Mouse (Mus musculus) thymus, postnatal 0 days (tissue): ENCODE data around the gene Gbp8. TPM values are rescaled to one million over a fixed set of nuclear protein-coding genes. Genes with fewer than 3 reads are reported as not detected.

Source experiments
- DNase-seq: peaks from one replicate; pipeline ENCODE4 v3.0.0-alpha.2; 2015; ENCODE audit warnings: low spot score
- polyA plus RNA-seq: library from polyadenylated mRNA; unstranded; fragments of >200 nt; fragmentation: Nextera tagmentation; extraction: Ambion mirVana; gene quantifications from 2 replicates; pipeline ENCODE4 v1.2.1, GENCODE M21; 2015

The Gbp8 gene
- polyA plus RNA-seq, 1 experiment from 2014 or later: 61.9 TPM

- peak; percentile 81 for DNase-seq
Measured at GRCm38 (mm10) chr5:105060224-105060623, 79.1 kb downstream of the Gbp8 start.

- no peak for DNase-seq
Measured at GRCm38 (mm10) chr5:105055279-105055678, 84.1 kb downstream of the Gbp8 start.

GRCm38 (mm10) chr5:105053471-105054169 lies 85.7 kb downstream of the Gbp8 start:
- DNase-seq: peak; percentile 37

GRCm38 (mm10) chr5:105032362-105032761 lies 107.0 kb downstream of the Gbp8 start:
- DNase-seq: no peak

- DNase-seq: no peak
Measured at GRCm38 (mm10) chr5:105012551-105012950, 126.8 kb downstream of the Gbp8 start.

- no peak for DNase-seq
Measured at GRCm38 (mm10) chr5:105011570-105011969, 127.8 kb downstream of the Gbp8 start.

GRCm38 (mm10) chr5:105010376-105010775 lies 129.0 kb downstream of the Gbp8 start:
- peak; percentile 65 for DNase-seq

GRCm38 (mm10) chr5:104989411-104989810 lies 149.9 kb downstream of the Gbp8 start:
- DNase-seq: no peak

GRCm38 (mm10) chr5:104988000-104988399 lies 151.3 kb downstream of the Gbp8 start:
- DNase-seq: no peak

- DNase-seq: peak; percentile 82
Measured at GRCm38 (mm10) chr5:104986706-104987105, 152.6 kb downstream of the Gbp8 start.

- DNase-seq: peak; percentile 86
Measured at GRCm38 (mm10) chr5:104982535-104982934, 156.8 kb downstream of the Gbp8 start, which contains the start of gene Abcg3. Abcg3 (minus strand) TSS chr5:104982718.

GRCm38 (mm10) chr5:104979040-104979513 lies 160.3 kb downstream of the Gbp8 start:
- DNase-seq: peak; percentile 69

Other genes starting within 250 kb of the Gbp8 start
- gene Abcg3, start 156.8 kb downstream of the Gbp8 start, polyA plus RNA-seq: 41.0 and 43.7 TPM in 2 replicates
- gene Gbp9, start within 50 bp of the Gbp8 start, polyA plus RNA-seq: 20.9 and 31.5 TPM in 2 replicates
- gene Gbp4, start within 50 bp of the Gbp8 start, polyA plus RNA-seq: 59.6 and 66.2 TPM in 2 replicates
- 2.6 and 3.3 TPM in 2 replicates for gene Gbp10, start 100.0 kb upstream of the Gbp8 start, polyA plus RNA-seq
- gene Gm43302, start 154.2 kb upstream of the Gbp8 start, polyA plus RNA-seq: 0.56 TPM in 1 of 2 replicates, not detected in the other
- gene Gbp6, start 154.2 kb upstream of the Gbp8 start, polyA plus RNA-seq: 34.8 and 40.5 TPM in 2 replicates